Mouse (Mus musculus) hindbrain, embryonic 13.5 days (tissue): ENCODE results near the gene Rhoa. TPM values are rescaled to one million over a fixed set of nuclear protein-coding genes. Genes with fewer than 3 reads are reported as not detected.
A peak's percentile ranks its signal among the peaks of the same experiment; 100 is the strongest.

Source experiments
- ATAC-seq: fragments of 200-750 bp; cut with Nextera tagmentation; 2 replicates; pipeline ENCODE4 v1.8.0; 2017; ENCODE audit warnings: moderate TSS enrichment; ENCODE audit not compliant: low FRiP score
- H3K27ac ChIP-seq: fragments of 300-500 bp; sonication (generic); 2 replicates; pipeline ENCODE4 v1.5.1; 2015; ENCODE audit warnings: inconsistent platforms, mild to moderate bottlenecking, moderate library complexity
- H3K27me3 ChIP-seq: fragments of 300-500 bp; sonication (generic); 2 replicates; pipeline ENCODE4 v1.6.1; 2015; ENCODE audit warnings: mild to moderate bottlenecking, inconsistent platforms
- H3K36me3 ChIP-seq: fragments of 300-500 bp; sonication (generic); 2 replicates; pipeline ENCODE4 v1.6.1; 2015; ENCODE audit warnings: mild to moderate bottlenecking, inconsistent platforms
- H3K4me1 ChIP-seq: fragments of 300-500 bp; sonication (generic); replicated peaks from 2 replicates; pipeline ENCODE4 v1.6.1; 2015; ENCODE audit warnings: inconsistent platforms
- H3K4me2 ChIP-seq: fragments of 300-500 bp; sonication (generic); 2 replicates; pipeline ENCODE4 v1.6.1; 2015; ENCODE audit warnings: inconsistent platforms, mild to moderate bottlenecking, moderate library complexity
- H3K4me3 ChIP-seq: fragments of 300-500 bp; sonication (generic); 2 replicates; pipeline ENCODE4 v1.5.1; 2015; ENCODE audit warnings: mild to moderate bottlenecking, inconsistent platforms
- H3K9ac ChIP-seq: fragments of 300-500 bp; sonication (generic); 2 replicates; pipeline ENCODE4 v1.6.1; 2015; ENCODE audit warnings: mild to moderate bottlenecking, inconsistent platforms
- H3K9me3 ChIP-seq: fragments of 300-500 bp; sonication (generic); 2 replicates; pipeline ENCODE4 v1.6.1; 2016; ENCODE audit warnings: inconsistent platforms
- WGBS: fragments of 180-500 bp; shearing (Covaris S2); methylation state at CpG from one replicate; pipeline ENCODE4 v1.1.7; 2015; 5-methylcytosine and 5-hydroxymethylcytosine counted together
- polyA plus RNA-seq: library from polyadenylated mRNA; unstranded; fragments of >200 nt; fragmentation: Nextera tagmentation; extraction: Ambion mirVana; gene quantifications from 2 replicates; pipeline ENCODE4 v1.2.1, GENCODE M21; 2015

Rhoa gene
- polyA plus RNA-seq, 1 experiment from 2014 or later = 287 TPM

DNA sequence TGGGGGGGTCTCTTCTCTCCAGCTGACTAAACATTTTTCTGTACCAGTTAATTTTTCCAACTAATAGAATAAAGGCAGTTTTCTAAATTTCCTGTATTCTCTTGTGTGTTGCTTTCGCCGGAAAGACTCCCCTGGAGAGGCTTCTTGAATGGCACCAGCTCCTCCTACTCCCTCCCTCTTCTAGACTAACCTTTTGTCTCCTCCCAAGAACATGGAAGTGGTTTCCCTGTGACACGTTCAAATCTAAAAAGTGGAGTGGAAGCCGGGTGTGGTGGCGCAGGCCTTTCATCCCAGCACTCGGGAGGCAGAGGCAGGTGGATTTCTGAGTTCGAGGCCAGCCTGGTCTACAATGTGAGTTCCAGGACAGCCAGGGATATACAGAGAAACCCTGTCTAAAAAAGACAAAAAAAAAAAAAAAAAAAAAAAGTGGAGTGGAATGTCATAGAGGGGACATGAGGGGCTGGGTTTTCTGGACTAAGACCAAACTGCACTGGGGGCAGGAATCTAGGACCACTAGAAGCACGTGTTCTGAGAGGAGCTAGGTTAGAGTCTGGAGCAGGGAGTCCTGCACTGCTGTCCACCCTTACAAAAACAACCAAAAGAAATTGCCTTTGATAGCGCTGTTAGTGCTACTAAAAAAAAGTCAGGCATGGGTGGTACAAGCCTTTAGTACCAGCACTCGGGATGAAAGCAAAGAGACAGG, 32.1 kb downstream of the Rhoa start:
- 68% methylated on average over 10 of the region's 10 CpGs for WGBS
- Histone ChIP-seq H3K27ac (peak overlapping the region; percentile 93), H3K4me1 (peaks cover 26% of the 10 kb centered on the region), H3K36me3 (peaks cover 30% of the 10 kb centered on the region), H3K27me3 (no peaks in the 10 kb centered on the region), H3K4me3 (no peak overlapping the region), H3K4me2 (peak overlapping the region; percentile 73), H3K9me3 (no peaks in the 10 kb centered on the region), H3K9ac (no peak overlapping the region)
- ATAC-seq = no peak

DNA sequence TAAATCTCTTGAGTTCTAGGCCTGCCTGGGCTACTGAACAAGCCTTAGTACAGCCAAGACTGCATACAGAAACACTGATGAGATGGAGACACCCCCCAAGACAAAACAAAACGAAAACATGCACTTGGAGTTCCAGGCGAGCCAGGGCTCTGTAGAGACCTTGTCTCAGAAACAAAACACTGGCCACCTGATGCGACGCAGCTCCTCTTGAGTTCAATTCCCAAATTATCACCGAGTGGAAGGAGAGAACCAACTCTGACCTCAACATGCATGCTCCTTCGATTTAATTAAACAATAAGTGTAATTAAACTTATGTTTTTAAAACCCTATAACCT, 32.6 kb downstream of the Rhoa start:
- WGBS = 29% methylated on average over 6 of the region's 6 CpGs
- peak overlapping the region; percentile 73 for H3K4me2 ChIP-seq
- peaks cover 27% of the 10 kb centered on the region for H3K36me3 ChIP-seq
- ATAC-seq = 0 out of 2 replicates have a peak, but pooled peaks have one; percentile 12
- H3K9me3 ChIP-seq = no peaks in the 10 kb centered on the region
- peak overlapping the region; percentile 87 for H3K9ac ChIP-seq
- H3K4me1 ChIP-seq = peaks cover 26% of the 10 kb centered on the region
- peak overlapping the region; percentile 93 for H3K27ac ChIP-seq
- peak overlapping the region; percentile 64 for H3K4me3 ChIP-seq
- H3K27me3 ChIP-seq = no peaks in the 10 kb centered on the region

DNA sequence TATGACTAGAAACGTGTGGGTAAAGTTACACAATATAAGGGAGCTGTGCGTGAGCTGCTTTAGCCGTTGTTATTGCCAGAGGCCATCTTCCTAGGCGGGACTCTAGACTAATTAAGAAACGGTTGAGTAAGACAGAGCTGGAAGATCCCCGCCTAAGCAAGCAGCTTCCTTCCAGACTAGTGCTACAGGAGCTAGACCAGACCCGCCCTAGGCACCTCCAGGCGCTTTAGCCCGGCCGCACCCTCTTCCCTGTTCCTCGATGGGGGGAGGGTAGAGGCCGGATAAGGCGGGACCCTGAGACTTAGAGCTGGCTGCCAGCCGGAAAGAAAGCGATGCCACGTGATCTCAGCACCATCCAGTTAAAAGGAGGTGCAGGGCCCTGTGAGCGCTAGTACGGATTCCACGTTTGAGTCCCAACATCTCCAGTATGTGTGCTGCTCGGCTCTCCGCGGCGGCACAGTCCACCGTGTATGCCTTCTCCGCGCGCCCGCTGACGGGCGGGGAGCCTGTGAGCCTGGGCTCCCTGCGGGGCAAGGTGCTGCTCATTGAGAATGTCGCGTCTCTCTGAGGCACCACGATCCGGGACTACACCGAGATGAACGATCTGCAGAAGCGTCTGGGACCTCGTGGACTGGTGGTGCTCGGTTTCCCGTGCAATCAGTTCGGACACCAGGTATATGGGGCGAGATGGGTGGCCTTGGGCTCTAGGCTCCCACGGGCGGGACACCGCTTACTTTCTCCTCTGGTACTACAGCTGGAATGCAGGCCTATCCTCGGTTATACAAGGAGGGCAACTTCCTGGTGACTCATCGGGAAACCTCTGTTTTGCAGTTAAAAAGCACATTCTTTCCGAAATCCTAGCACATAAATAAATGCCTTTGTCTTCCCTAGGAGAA, 33.2 kb downstream of the Rhoa start, which contains the start of gene Gpx1:
Gene Gpx1, plus strand, starts transcription at position 18 of the 896 bp plus-strand sequence.
- ATAC-seq = peak; percentile 97
- Histone ChIP-seq H3K9ac (peak within 1 kb of the TSS; percentile 87), H3K4me3 (peak within 1 kb of the TSS; percentile 64), H3K4me1 (peaks cover 26% of the 10 kb centered on the region), H3K27ac (peak within 1 kb of the TSS; percentile 93), H3K27me3 (no peaks in the 10 kb centered on the region), H3K36me3 (peaks cover 21% of the 10 kb centered on the region), H3K9me3 (no peaks in the 10 kb centered on the region), H3K4me2 (peak within 1 kb of the TSS; percentile 73)
- under 1% methylated on average over 49 of the region's 49 CpGs for WGBS

DNA sequence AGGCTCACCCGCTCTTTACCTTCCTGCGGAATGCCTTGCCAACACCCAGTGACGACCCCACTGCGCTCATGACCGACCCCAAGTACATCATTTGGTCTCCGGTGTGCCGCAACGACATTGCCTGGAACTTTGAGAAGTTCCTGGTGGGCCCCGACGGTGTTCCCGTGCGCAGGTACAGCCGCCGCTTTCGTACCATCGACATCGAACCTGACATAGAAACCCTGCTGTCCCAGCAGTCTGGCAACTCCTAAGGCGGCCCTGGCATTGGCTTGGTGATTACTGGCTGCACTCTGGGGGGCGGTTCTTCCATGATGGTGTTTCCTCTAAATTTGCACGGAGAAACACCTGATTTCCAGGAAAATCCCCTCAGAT, 33.9 kb downstream of the Rhoa start:
- Histone ChIP-seq H3K9ac (peak overlapping the region; percentile 87), H3K36me3 (peaks cover 14% of the 10 kb centered on the region), H3K27ac (peak overlapping the region; percentile 30), H3K27me3 (no peaks in the 10 kb centered on the region), H3K4me2 (peak overlapping the region; percentile 73), H3K4me3 (peak overlapping the region; percentile 64), H3K9me3 (no peaks in the 10 kb centered on the region), H3K4me1 (peaks cover 26% of the 10 kb centered on the region)
- WGBS = 11% methylated on average over 20 of the region's 20 CpGs
- no peak for ATAC-seq

DNA sequence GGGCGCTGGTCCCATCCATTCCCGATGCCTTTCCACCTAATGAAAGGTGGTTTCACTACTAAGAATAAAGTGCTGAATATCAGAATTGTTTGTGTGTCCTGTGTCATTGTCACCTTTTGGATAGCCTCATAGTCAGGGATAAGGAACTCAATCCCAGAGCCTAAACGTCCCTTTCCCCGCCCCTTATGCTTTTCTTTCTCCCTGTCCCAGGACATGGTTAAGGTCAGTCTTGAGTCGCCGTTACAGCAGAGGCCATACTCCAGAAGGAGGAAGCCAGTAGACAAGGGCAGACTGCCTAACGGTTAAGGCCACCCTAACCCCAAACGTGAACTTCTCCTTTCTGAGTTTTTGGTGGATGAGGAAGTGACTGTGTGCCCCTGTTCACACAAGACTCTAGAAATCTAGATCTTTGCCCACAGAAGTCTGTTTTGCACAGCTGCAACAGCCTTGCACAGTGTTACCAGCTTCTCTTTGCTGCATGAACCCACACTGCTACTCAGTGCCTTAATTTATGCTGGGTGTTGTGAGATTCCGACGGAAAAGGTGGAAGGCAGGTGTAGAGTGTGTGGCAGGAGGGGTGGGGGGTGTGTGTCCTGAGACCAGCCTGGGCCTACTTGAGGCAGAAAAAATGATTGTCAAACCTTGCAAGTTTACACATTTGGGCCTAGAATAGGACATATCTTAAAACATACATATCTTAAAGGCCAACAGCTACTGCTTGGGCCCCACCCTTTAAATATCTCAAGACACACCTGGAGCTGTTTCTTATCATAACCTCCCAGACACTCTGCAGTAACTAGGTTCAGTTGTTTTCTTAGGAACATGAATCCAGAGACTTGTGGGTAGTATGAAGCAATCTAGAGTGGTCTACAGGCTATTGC, 34.6 kb downstream of the Rhoa start:
- Histone ChIP-seq H3K4me2 (peak overlapping the region; percentile 73), H3K4me3 (peak overlapping the region; percentile 64), H3K9me3 (no peaks in the 10 kb centered on the region), H3K4me1 (peaks cover 29% of the 10 kb centered on the region), H3K36me3 (peaks cover 7% of the 10 kb centered on the region), H3K9ac (peak overlapping the region; percentile 87), H3K27ac (peak overlapping the region; percentile 30; the same call in 1 of the 2 replicates), H3K27me3 (no peaks in the 10 kb centered on the region)
- WGBS = 69% methylated on average over 10 of the region's 10 CpGs
- ATAC-seq = no peak

DNA sequence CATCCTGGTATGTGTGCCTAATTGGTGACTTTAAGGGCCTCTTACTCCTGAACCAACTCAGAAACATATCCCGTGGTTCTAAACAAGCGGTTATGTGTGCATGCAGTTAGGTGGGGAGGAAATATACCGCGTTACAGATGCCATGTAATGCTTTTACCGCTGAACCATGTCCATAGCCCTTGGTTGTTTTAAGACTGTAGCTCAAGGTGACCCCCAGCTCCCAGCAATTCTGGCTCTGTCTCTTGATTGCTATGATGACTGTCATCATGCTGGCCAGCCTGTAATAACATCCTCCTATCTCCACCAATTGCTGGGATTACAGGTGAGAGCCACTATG, 35.2 kb downstream of the Rhoa start:
- no peaks in the 10 kb centered on the region for H3K9me3 ChIP-seq
- H3K4me1 ChIP-seq = peaks cover 33% of the 10 kb centered on the region
- no peak for ATAC-seq
- peaks cover 2% of the 10 kb centered on the region for H3K36me3 ChIP-seq
- H3K9ac ChIP-seq = 0 out of 2 replicates have a peak overlapping the region, but pooled peaks have one; percentile 87
- no peaks in the 10 kb centered on the region for H3K27me3 ChIP-seq
- H3K4me3 ChIP-seq = no peak overlapping the region
- no peak overlapping the region for H3K27ac ChIP-seq
- peak overlapping the region; percentile 73; the same call in 1 of the 2 replicates for H3K4me2 ChIP-seq
- WGBS = 90% methylated on average over 5 of the region's 5 CpGs

DNA sequence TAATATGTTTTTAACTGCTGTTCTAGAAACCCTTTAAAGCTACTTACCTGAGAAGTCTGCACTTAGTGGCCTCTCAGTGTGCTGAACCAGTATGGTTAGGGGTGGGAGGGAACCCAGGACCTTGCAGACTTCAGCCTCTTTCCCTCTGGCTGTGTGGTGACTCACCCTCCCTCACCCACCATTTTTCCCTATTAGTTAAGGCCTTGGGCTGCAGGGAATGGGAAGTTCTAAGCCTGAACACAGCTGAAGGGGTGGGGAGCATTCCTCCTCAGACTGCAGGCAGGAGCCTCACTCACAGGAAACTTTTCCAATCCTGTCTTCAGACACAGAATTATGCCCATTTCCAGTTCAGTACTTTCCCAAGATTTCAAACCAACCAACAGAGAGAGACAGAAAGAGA, 35.9 kb downstream of the Rhoa start:
- no peak for ATAC-seq
- no peak overlapping the region for H3K9ac ChIP-seq
- H3K4me2 ChIP-seq = no peak overlapping the region
- no peak overlapping the region for H3K27ac ChIP-seq
- H3K9me3 ChIP-seq = no peaks in the 10 kb centered on the region
- H3K27me3 ChIP-seq = no peaks in the 10 kb centered on the region
- H3K36me3 ChIP-seq = no peaks in the 10 kb centered on the region
- H3K4me1 ChIP-seq = peaks cover 37% of the 10 kb centered on the region
- no peak overlapping the region for H3K4me3 ChIP-seq

DNA sequence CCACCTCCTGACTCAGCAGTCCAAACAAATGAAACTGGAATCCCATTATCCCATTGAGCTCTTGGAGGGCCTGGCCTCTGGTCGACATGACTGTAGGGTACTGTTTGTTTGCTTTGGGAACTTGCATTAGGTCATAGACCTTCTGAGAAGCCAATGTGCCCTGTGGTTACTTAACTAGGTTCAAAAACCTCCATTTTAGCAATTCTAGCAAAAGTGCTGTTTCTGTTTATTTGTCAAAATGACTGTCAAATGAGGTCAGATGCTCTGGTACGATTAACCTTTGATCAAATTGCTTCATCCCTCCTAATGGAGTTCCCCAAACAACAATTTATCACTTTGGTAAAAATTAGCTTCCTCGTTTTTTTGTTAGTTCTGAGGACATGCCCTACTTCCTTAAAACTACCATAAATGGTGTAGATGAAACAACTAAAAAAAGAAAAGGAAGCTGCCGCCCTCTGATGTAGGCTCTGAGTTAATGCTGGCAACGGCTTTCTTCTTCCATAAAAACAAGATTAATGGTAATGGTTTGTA, 36.4 kb downstream of the Rhoa start:
- Histone ChIP-seq H3K27ac (no peak overlapping the region), H3K4me1 (peaks cover 38% of the 10 kb centered on the region), H3K4me3 (no peak overlapping the region), H3K36me3 (no peaks in the 10 kb centered on the region), H3K4me2 (no peak overlapping the region), H3K27me3 (no peaks in the 10 kb centered on the region), H3K9ac (peak overlapping the region; percentile 46; the same call in 1 of the 2 replicates), H3K9me3 (no peaks in the 10 kb centered on the region)
- ATAC-seq = no peak
- 55% methylated on average over 5 of the region's 5 CpGs for WGBS

DNA sequence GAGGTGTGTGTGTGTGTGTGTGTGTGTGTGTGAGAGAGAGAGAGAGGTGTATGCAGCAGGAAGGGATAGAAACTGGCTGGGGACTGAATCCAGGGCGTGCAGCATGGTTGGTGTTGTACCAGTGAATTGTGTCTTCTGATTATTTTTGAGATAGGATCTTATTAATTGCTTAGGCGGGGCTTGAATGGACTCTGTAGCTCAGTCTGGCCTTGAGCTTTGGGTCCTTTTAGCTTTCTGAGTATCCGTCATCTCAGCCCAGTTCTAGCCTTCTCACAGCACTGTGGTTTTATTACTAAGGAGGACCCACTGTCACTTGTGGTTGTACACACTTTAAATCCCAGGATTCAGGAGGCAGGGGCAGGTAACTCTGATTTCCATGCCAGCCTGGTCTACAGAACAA, 37.4 kb downstream of the Rhoa start:
- Histone ChIP-seq H3K4me2 (no peak overlapping the region), H3K4me1 (peaks cover 38% of the 10 kb centered on the region), H3K36me3 (no peaks in the 10 kb centered on the region), H3K27me3 (no peaks in the 10 kb centered on the region), H3K9me3 (no peaks in the 10 kb centered on the region), H3K4me3 (no peak overlapping the region), H3K9ac (no peak overlapping the region), H3K27ac (no peak overlapping the region)
- ATAC-seq = no peak
- 85% methylated on average over 3 of the region's 3 CpGs for WGBS

DNA sequence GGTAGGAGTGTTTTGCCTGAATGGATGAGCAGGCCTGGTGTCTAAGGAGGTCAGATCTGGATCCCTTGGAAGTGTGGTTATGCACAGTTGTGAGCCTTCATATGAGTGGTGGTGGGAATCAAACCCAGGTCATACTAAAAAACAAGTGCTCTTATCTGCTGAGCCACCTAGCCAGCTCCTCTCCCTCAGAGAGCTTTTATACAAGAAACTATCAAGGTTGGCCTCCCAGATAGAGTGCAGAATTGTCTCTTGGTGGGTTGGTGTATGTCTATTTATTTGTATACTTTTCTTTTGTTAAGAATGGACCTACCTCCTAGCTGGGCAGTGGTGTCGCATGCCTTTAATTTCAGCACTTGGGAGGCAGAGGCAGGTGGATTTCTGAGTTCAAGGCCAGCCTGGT, 37.9 kb downstream of the Rhoa start:
- no peak overlapping the region for H3K27ac ChIP-seq
- H3K4me1 ChIP-seq = peaks cover 38% of the 10 kb centered on the region
- H3K9ac ChIP-seq = no peak overlapping the region
- H3K36me3 ChIP-seq = no peaks in the 10 kb centered on the region
- no peak overlapping the region for H3K4me3 ChIP-seq
- no peaks in the 10 kb centered on the region for H3K27me3 ChIP-seq
- whole genome bisulfite sequencing = 96% methylated on average over 1 of the region's 1 CpGs
- no peak overlapping the region for H3K4me2 ChIP-seq
- no peak for ATAC-seq
- no peaks in the 10 kb centered on the region for H3K9me3 ChIP-seq

DNA sequence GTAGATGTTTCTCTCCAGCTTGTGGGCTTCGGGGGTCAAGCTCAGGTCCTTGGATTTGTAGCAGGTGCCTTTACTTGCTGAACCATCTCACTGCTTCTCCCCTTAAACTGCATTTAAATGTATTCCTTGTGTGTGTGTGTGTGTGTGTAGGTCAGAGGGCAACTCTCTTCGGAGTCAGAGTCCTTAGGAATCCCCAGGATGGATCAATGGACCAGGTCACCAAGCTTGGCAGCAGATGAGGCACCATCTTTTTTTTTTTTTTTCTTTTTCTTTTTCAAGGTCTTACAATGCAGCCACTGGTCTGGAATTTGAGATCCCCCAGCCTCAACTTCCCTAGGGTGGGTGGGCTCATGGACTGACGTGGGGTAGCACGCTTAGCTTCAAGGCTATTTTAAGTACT, 38.5 kb downstream of the Rhoa start:
- Histone ChIP-seq H3K9ac (no peak overlapping the region), H3K4me1 (peaks cover 43% of the 10 kb centered on the region), H3K27me3 (no peaks in the 10 kb centered on the region), H3K4me2 (no peak overlapping the region), H3K27ac (no peak overlapping the region), H3K9me3 (no peaks in the 10 kb centered on the region), H3K4me3 (no peak overlapping the region), H3K36me3 (no peaks in the 10 kb centered on the region)
- WGBS = 85% methylated on average over 4 of the region's 4 CpGs
- ATAC-seq = no peak

DNA sequence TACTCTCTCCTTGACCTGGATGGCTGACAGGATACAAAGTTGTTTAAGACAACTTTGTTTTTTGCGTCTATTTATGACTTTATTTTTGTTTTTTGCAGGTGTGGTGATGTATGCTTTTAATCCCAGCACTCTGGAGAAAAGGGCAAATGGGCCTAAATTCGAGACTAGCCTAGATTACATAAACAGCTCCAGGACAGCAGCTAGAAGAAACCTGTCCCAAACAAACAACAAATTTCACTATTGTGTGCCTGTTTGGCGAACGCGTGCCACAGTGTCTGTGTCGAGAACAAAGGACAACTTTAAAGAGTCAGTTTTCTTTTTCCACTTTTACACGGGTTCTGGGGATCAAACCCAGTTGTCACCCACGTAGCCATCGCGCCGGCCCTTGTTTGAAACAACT, 41.1 kb downstream of the Rhoa start:
- Histone ChIP-seq H3K9me3 (no peaks in the 10 kb centered on the region), H3K9ac (peak overlapping the region; percentile 92), H3K4me2 (peak overlapping the region; percentile 86), H3K36me3 (peaks cover 24% of the 10 kb centered on the region), H3K27me3 (no peaks in the 10 kb centered on the region), H3K4me3 (peak overlapping the region; percentile 98), H3K27ac (peak overlapping the region; percentile 98), H3K4me1 (peaks cover 25% of the 10 kb centered on the region)
- 9% methylated on average over 11 of the region's 11 CpGs for WGBS
- 0 out of 2 replicates have a peak, but pooled peaks have one; percentile 4 for ATAC-seq
